Mouse (Mus musculus): ENCODE results near the gene Pacrg.

Pacrg gene

DNA sequence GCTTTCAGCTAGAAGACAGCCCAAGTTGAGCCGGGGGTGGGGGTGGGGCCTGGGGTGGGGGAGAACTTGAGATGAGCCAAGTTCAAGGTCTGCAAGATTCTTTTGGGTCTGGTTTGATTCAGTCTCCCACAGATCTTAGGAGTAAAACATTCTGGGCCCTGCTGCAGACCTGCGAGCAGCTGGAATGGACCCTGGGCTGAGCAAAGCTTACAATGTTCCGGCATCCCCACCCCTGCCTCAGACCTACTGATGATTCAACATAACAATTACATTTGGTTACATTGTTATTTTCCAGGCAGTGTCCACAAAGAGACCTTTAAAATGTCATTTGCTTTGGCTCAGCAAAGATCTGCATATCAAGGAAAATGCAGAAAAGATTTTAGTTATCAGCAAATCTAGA lies 272.7 kb downstream of the Pacrg start:
- Histone ChIP-seq H3K36me3 (ENCODE audit: control insufficient read depth, insufficient read depth, low read length, poor library complexity, severe bottlenecking) (no peaks in the 10 kb centered on the region), H3K27me3 (ENCODE audit: control insufficient read depth, insufficient read depth, low read length, poor library complexity, severe bottlenecking) (no peaks in the 10 kb centered on the region)
- no peak for DNase-seq (ENCODE audit: low read depth, low spot score)

DNA sequence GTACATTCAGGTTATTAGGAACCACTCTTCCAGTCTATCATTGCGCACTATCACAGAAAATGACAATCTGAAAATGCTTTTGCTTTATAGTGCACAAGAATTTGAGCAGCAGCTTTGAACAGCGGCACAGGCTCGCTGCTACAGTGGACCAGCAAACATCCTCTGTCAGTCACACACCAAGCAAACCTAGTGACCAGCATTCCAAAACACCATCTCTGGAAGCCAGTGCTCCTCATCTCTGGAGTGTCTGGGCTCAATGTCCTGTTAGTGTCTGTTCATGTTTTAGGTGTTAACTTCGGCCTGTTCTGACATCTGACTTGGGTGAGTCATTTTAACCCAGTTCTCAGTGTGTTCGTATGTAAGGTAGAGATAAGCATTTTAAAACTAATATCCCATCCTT lies 275.9 kb downstream of the Pacrg start:
- no peak for DNase-seq (ENCODE audit: low read depth, low spot score)
- Histone ChIP-seq H3K36me3 (ENCODE audit: control insufficient read depth, insufficient read depth, low read length, poor library complexity, severe bottlenecking) (no peaks in the 10 kb centered on the region), H3K27me3 (ENCODE audit: control insufficient read depth, insufficient read depth, low read length, poor library complexity, severe bottlenecking) (no peaks in the 10 kb centered on the region)

DNA sequence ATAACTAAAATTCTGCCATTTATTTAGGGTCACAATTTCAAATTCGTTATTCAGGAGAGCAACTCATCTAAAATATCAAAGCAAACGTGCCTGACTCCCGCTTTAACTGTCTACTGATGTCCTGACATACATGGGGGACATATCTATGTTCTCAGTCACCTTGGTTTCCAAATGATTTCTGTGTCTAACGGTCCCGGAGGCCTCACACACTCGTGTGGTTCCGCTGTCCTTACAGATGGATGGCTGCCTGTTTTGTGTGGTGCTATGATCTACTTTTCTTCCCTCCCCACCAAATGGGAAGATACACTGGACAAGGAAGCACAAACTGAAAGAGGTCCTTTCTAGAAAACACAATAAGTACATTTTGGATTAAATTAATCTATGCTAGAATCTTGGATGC lies 277.2 kb downstream of the Pacrg start:
- Histone ChIP-seq H3K27me3 (ENCODE audit: control insufficient read depth, insufficient read depth, low read length, poor library complexity, severe bottlenecking) (no peaks in the 10 kb centered on the region), H3K36me3 (ENCODE audit: control insufficient read depth, insufficient read depth, low read length, poor library complexity, severe bottlenecking) (no peaks in the 10 kb centered on the region)
- DNase-seq (ENCODE audit: low read depth, low spot score) = no peak

DNA sequence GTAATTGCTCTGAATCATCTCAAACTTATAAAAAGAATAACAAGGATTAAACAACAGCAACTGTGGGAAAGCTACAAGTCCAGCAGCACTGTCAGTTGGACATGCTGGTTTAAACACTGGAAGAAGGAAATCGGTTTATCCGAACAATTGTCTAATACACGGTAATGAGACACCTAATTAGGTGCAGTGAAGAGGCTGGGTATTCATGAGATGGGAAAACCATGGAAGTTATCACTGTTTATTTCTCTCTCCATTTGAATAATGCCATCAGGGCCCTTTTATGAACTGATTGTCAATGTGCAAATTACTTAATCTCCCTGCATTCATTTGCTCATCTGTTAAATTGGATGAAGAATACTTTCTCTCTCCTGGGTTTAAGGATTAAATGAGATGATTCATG lies 280.1 kb downstream of the Pacrg start:
- no peaks in the 10 kb centered on the region for H3K27me3 ChIP-seq (ENCODE audit: control insufficient read depth, insufficient read depth, low read length, poor library complexity, severe bottlenecking)
- H3K36me3 ChIP-seq (ENCODE audit: control insufficient read depth, insufficient read depth, low read length, poor library complexity, severe bottlenecking) = no peaks in the 10 kb centered on the region
- DNase-seq (ENCODE audit: low read depth, low spot score) = no peak

DNA sequence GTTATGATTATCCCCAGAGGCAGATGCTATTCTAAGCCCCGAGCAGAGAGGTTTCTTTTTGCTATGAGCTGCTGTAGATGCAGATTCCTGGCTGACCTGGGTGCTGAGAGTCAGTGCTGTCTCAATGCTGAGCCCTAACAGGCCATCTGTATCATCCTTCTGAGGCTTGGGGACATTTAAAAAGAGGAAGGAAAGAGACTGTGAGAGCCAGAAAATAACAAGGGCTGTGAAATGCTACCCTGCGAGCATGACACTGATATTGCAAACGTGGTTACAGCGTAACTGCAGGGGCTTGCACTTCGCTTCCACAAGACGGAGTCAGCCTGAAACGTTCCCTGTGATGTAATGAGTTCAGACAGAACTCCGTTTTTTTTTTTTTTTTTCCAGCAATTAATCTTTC lies 281.4 kb downstream of the Pacrg start:
- Histone ChIP-seq H3K27me3 (ENCODE audit: control insufficient read depth, insufficient read depth, low read length, poor library complexity, severe bottlenecking) (no peaks in the 10 kb centered on the region), H3K36me3 (ENCODE audit: control insufficient read depth, insufficient read depth, low read length, poor library complexity, severe bottlenecking) (no peaks in the 10 kb centered on the region)
- no peak for DNase-seq (ENCODE audit: low read depth, low spot score)

DNA sequence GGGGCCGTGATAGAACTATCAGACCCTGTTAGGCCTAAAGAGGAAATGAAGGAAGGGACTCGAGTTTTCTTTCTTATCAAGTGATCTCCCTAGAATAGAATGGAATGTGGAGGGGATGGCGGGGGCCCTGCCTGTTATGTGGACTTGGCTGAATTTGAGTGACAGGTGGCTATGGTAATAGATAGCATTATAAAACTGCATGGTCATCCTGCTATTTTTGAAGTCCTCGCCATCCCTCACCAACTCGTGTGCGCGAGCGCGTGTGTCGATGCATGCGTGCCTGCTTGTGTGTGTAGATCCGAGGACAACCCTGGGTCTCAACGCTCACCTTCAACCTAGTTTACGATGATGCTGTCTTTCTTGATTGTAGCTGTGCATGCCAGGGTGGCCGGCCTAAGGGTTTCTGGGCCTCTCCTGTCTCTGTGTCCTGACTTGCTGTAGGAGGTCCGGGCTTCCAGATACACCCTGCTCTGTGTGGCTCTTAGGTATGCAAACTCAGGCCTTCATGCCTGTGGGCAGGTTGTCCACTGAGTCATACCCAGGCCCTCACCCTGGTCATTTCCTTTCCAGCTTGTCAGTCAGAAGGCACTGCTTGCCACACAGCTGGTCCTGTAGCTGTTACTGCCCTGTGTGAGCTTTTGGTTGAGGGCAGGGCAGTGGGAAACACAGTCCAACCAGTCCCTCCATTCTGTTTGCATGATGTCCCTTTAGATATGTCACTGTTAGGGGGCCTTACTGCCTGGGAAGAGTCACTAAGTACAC lies 287.6 kb downstream of the Pacrg start:
- DNase-seq (ENCODE audit: low read depth, low spot score) = no peak
- no peaks in the 10 kb centered on the region for H3K36me3 ChIP-seq (ENCODE audit: control insufficient read depth, insufficient read depth, low read length, poor library complexity, severe bottlenecking)
- H3K27me3 ChIP-seq (ENCODE audit: control insufficient read depth, insufficient read depth, low read length, poor library complexity, severe bottlenecking) = no peaks in the 10 kb centered on the region

DNA sequence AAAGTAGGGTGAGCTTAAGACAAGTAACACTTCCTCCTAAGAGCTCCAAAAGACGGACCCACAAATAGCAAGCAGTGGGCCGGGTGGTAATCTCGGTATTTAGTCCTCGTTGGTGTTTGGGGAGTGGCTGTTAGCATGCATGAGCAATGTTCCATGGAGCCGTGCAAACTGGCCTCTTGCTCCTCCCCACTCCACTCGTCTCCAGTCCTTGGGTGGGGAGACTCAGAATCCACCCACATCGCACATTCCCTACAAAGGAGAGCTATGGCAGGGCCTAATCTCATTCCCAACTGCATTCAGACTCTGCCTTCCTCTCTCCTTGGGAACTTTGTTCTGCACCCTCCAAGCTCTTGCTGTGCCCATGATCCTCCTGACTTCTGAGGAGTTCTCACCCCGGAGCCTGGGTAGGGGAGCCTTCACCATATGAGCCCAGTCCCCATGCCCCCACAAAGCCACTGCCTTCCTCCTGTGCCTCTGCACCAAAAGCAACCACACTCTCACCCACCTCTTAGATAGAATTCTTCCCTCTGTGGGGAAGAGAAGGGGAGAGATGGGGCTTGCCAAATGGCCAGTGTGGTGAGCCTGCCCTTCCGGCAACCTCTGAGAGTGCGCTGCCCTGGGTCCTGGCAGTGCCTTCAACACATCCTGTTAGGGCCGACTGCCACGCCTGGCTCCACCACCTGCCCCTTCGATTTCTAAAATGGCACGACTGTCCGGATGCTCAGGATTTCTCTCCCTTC lies 289.2 kb downstream of the Pacrg start:
- DNase-seq (ENCODE audit: low read depth, low spot score) = no peak
- Histone ChIP-seq H3K27me3 (ENCODE audit: control insufficient read depth, insufficient read depth, low read length, poor library complexity, severe bottlenecking) (no peaks in the 10 kb centered on the region), H3K36me3 (ENCODE audit: control insufficient read depth, insufficient read depth, low read length, poor library complexity, severe bottlenecking) (no peaks in the 10 kb centered on the region)

DNA sequence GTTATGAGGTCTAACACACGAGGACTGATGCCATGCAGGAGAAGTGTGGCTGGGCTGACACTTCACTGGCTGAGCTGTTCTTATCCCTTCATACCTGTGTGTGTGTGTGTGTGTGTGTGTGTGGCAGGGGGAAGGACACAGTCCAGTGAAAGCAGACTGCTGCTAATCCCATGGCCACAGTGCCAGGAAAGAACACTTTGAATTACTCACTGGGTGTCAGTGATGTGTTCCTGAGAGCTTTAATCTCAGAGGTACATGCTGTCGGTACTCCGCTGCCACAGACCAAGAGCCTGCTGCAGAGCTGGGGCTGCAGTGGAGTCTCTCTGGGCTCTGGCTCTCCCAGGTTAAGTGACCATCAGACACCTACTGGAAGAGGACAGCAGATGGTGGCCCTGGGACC lies 290.3 kb downstream of the Pacrg start:
- no peak for DNase-seq (ENCODE audit: low read depth, low spot score)
- Histone ChIP-seq H3K27me3 (ENCODE audit: control insufficient read depth, insufficient read depth, low read length, poor library complexity, severe bottlenecking) (no peaks in the 10 kb centered on the region), H3K36me3 (ENCODE audit: control insufficient read depth, insufficient read depth, low read length, poor library complexity, severe bottlenecking) (no peaks in the 10 kb centered on the region)

DNA sequence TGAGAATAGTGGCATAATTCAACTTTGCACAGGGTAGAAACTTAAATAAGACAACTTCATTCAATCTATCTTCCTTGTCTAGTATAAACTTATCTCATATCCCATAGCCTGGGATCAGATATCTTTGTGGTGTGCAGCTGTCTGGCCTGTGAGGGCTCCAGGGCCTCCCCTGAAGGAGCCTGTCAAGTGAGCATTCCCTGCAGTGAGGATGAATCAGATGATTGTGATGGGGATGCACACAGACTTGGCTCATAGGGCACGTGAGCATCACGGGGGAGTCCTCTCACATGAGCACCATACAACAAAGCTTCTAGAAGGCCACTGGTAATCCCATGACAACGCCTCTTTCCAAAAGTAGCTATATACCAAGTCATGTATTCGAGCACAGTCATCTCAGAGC lies 291.1 kb downstream of the Pacrg start:
- DNase-seq (ENCODE audit: low read depth, low spot score) = no peak
- H3K27me3 ChIP-seq (ENCODE audit: control insufficient read depth, insufficient read depth, low read length, poor library complexity, severe bottlenecking) = no peaks in the 10 kb centered on the region
- no peaks in the 10 kb centered on the region for H3K36me3 ChIP-seq (ENCODE audit: control insufficient read depth, insufficient read depth, low read length, poor library complexity, severe bottlenecking)

DNA sequence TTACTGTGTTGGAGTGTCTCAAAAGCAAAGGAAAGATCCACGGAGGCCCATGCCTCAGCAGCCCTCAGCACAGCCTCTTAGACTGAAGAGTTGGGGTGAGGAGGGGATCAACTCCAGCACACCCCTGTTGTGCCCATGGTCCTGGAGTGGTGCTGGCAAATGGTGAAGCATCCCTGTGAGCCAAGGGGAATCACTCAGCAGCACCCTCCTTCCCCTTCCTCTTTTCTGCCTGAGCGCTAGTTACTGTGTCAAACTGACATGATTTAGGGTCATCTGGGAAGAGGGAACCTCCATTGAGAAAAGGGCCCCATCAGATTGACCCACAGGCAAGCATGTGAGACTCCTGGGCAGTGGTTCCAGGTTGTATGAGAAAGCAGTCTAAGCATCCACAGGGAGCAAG lies 299.3 kb downstream of the Pacrg start:
- no peaks in the 10 kb centered on the region for H3K36me3 ChIP-seq (ENCODE audit: control insufficient read depth, insufficient read depth, low read length, poor library complexity, severe bottlenecking)
- DNase-seq (ENCODE audit: low read depth, low spot score) = no peak
- no peaks in the 10 kb centered on the region for H3K27me3 ChIP-seq (ENCODE audit: control insufficient read depth, insufficient read depth, low read length, poor library complexity, severe bottlenecking)

DNA sequence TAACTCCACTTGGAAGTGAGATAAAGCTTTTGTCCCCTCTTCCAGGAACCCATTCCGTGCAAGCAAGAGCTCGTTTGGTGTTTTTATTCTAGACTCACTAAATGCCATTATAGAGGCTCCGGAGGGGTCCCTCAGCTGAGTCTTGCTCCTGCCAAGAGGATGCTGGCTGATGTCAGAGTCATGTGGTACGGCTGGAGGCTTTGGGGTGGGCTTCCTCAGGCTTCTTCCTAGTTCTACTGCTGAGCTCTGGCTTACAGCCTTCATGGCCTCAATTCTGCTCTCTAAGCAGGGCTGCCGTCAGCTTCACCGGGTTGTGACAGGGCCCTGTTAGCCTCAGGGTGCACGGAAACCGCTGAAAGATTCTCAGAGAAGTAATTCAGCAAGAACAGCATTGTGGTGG lies 305.9 kb downstream of the Pacrg start:
- H3K27me3 ChIP-seq (ENCODE audit: control insufficient read depth, insufficient read depth, low read length, poor library complexity, severe bottlenecking) = no peaks in the 10 kb centered on the region
- DNase-seq (ENCODE audit: low read depth, low spot score) = no peak

DNA sequence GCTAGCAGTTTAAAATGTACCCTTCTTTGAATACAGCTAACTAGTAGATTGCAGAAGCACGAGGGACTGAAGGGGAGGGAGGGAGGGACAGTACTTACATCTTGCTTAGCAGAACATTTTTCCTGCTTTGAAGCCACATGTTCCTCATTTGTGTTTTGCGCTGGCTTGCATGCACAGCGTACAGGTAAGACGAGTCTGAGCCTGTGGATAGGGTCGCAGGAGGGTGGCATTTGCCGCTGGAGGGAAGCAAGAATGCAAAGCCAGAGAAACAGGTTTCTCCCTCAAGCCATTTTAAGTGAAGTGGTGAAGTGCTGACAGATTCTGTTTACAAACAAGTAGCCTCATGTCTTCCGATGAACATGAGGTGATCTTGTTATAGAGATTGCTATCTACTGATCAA lies 306.6 kb downstream of the Pacrg start:
- no peaks in the 10 kb centered on the region for H3K27me3 ChIP-seq (ENCODE audit: control insufficient read depth, insufficient read depth, low read length, poor library complexity, severe bottlenecking)
- no peak for DNase-seq (ENCODE audit: low read depth, low spot score)
- no peaks in the 10 kb centered on the region for H3K36me3 ChIP-seq (ENCODE audit: control insufficient read depth, insufficient read depth, low read length, poor library complexity, severe bottlenecking)

More for the DNA sequence above, 305.9 kb downstream of the Pacrg start:
- no peaks in the 10 kb centered on the region for H3K36me3 ChIP-seq (ENCODE audit: control insufficient read depth, insufficient read depth, low read length, poor library complexity, severe bottlenecking)

DNA sequence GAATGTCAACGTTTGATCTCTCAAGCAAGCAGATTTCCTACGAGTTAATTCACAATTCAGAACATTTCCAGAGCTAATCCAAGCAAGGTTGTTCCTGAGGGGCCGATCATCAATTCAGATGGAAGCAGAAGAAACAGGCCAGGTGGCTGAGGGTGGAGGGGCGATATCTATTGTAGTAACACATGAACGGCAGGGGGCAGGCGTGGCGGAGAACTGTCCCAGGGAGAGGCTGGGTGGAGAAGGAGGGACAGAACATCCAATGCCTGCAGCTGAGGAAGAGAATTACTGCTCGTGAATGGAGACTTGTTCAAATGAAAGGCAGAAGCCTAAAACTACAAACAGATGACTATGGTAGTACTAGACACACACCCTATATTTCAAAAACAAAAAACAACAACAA lies 309.1 kb downstream of the Pacrg start:
- Histone ChIP-seq H3K36me3 (ENCODE audit: control insufficient read depth, insufficient read depth, low read length, poor library complexity, severe bottlenecking) (no peaks in the 10 kb centered on the region), H3K27me3 (ENCODE audit: control insufficient read depth, insufficient read depth, low read length, poor library complexity, severe bottlenecking) (no peaks in the 10 kb centered on the region)
- no peak for DNase-seq (ENCODE audit: low read depth, low spot score)

DNA sequence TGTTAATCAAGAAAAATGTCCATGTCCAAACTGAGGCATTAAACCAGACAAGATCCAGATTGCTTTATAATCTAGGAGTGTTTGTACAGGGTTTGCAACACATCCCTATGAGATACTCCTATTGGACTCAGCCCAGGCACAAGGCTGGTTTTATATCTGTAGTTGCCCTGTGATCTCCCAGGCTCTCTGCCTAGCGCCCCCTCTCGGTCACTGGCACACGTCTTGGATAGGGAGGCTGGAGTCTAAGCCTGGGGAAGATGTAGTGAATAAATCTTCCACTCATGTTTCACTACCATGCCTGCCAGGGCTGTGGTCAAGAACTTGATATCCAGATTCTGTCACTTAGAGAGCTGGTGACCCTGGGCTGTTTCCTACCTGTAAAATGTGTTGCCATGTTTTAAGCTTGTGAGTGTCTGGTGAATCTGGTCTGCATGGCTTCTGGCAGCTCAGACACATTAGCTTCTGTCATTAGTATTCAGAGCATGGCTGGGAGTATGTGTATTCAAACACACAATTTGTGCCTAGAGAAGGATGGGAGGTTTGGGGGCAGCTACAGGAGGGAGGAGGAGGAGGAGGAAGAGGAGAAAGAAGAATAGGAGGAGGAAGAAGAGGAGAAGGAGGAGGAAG lies 310.7 kb downstream of the Pacrg start:
- no peaks in the 10 kb centered on the region for H3K27me3 ChIP-seq (ENCODE audit: control insufficient read depth, insufficient read depth, low read length, poor library complexity, severe bottlenecking)
- H3K36me3 ChIP-seq (ENCODE audit: control insufficient read depth, insufficient read depth, low read length, poor library complexity, severe bottlenecking) = no peaks in the 10 kb centered on the region
- no peak for DNase-seq (ENCODE audit: low read depth, low spot score)

DNA sequence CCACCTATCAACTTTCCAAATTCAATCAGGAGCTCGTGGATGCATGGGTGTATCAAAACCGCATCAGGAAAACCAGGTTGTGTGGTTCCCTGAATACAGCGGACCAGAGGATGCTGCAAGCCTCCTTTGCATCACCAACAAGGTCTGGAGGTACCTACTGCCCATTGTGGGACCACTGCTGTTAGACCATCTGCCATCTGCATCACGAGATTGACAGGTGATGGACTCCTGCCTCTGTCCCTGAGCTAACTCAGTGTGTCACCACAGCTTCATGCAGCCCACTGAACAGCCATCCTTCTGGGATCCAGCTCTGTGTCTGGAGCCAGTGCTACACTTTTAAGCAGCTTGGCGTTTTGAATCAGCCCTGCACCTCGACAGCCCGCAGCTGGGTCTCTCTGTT lies 318.8 kb downstream of the Pacrg start:
- Histone ChIP-seq H3K27me3 (ENCODE audit: control insufficient read depth, insufficient read depth, low read length, poor library complexity, severe bottlenecking) (no peaks in the 10 kb centered on the region), H3K36me3 (ENCODE audit: control insufficient read depth, insufficient read depth, low read length, poor library complexity, severe bottlenecking) (no peaks in the 10 kb centered on the region)
- DNase-seq (ENCODE audit: low read depth, low spot score) = no peak
